Mouse (Mus musculus) frontal cortex, postnatal 25 days (tissue): ENCODE data around the gene Adamts8.
A peak's percentile ranks its signal among the peaks of the same experiment; 100 is the strongest.

Source experiments
- DNase-seq, 2 experiments: peaks; one replicate each; pipeline ENCODE4 v3.0.0; 2022; ENCODE audit warnings: low spot score in 2 of 2

The Adamts8 gene

GRCm38 (mm10) chr9:30942512-30943313, at the start of gene Adamts8:
Gene Adamts8 (plus strand): TSS chr9:30942562.
- DNase-seq, result peak in 1 of 2 experiments; percentile 19

DNA sequence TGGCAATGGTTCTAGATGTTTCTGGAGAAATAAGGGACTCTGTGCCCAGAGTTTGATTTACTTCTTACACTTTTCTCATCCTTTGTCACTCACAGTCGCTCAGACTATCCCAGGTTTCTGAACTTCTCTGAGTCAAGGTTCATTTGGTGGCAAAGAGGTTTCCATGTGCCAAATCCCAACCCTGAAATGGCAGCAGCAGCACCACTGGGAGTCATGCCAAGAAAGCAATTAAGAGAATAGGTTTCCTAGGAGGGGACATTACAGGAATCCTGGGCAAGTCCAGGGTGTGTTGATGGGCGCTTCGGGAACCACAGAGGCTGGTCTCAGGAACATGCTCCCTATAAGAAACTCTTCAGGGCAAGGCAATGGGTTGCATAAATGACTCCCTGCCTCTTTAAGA, 46.7 kb upstream of the Adamts8 start:
- no peak for DNase-seq

DNA sequence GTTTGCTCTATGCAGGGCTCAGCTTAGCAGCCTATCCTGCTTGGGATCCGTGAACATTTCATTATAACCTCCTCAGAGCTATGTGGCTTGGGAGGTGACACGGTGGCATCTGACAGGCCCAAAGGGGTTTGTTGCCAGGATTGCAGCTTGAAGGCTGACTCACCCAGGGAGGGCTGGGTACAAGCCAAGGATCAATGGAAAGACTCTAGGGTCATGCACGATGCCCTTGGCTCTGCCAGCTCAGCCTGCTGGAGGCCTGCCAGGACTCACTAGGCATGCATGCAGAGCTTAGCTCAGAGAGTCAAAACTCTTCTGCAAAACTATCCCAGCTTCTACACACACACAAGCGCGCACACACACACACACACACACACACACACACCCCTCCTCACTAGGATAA, 45.6 kb upstream of the Adamts8 start:
- DNase-seq, result no peak

- no peak for DNase-seq
Observed at GRCm38 (mm10) chr9:30897169-30897568, 45.2 kb upstream of the Adamts8 start.

GRCm38 (mm10) chr9:30902152-30902551, 40.2 kb upstream of the Adamts8 start:
- DNase-seq, result no peak

GRCm38 (mm10) chr9:30902641-30903040, 39.7 kb upstream of the Adamts8 start:
- DNase-seq, result no peak

GRCm38 (mm10) chr9:30903266-30903665, 39.1 kb upstream of the Adamts8 start:
- DNase-seq, result no peak

DNA sequence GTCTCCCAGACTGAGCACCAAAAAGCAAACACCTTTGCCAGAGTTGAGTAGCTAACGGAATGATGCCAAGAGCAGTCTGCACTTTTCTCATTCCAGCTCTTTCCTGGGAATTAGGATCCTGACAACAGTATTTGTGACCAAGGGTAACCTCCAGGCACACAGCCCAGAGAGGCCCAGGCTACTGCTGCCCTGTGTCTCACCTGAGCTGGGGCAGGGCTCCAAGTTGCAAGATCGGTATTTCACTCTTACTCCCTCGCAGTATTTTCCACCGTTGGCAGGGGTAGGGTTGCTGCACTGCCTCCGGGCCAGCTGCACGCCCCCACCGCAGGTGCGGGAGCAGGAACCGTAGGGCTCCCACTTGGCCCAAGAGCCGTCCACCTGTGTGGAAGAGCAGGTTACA, 36.5 kb upstream of the Adamts8 start:
- no peak for DNase-seq

GRCm38 (mm10) chr9:30906426-30906825, 35.9 kb upstream of the Adamts8 start:
- DNase-seq, result no peak

GRCm38 (mm10) chr9:30907677-30908295, 34.6 kb upstream of the Adamts8 start:
- no peak for DNase-seq

DNA sequence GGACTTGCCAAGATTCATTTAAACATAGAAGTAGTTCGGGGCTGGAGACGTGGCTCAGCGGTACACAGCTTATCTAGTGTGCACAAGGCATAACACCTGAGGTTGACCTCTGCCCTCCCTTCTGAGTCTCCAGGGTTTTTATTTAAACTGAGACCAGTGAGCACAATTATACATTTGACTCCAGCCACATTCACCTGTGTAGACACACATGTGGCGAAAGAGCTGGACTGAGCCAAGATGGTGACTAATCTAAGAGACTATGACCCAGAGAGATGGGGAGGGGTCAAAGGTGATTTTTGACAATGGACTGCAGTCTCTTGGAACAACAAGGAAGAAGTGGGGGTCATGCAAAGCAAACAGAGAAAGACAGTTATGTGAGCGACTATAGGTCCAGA, 34.1 kb upstream of the Adamts8 start:
- DNase-seq, result no peak

DNA sequence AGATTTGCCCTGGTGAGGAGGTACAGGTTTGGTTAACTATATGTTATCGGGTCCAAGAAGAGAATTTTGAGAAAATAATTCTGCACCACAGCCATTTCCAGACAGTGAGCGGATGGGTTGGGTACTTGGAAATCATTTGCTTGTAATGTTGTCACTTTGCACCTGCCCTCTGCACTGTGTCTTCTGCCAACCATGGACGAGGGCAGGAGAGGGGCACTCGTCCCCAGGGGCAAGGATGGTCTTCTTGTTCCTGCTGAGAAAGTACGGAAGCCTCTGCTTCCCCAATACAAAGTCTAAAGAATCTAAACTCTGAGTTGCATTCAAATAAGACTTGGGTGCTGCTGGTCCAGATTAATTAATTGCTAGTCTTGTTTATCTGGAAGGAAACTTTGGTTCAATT, 33.4 kb upstream of the Adamts8 start:
- no peak for DNase-seq

- DNase-seq, result no peak
Observed at GRCm38 (mm10) chr9:30910491-30910890, 31.9 kb upstream of the Adamts8 start.

DNA sequence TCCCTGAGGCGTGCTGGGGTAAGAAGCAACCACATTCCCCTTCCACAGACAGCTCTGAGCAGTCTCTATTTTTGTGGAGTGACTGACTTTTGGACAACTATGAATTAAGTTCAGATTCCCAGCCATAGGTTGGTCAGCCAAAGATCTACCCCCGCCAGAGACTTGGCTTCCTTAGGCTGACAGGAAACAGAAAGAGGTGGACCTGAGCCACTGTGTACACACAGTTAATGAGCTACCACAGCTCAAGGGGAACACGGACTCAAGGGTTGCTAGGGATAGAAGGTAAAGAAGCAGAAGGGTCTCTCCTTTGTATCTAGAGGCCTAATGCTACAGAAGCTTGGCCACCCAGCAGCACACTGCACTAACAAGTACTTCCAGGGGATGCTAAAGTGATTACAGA, 30.2 kb upstream of the Adamts8 start:
- no peak for DNase-seq

GRCm38 (mm10) chr9:30913429-30913828, 28.9 kb upstream of the Adamts8 start:
- DNase-seq, result no peak

DNA sequence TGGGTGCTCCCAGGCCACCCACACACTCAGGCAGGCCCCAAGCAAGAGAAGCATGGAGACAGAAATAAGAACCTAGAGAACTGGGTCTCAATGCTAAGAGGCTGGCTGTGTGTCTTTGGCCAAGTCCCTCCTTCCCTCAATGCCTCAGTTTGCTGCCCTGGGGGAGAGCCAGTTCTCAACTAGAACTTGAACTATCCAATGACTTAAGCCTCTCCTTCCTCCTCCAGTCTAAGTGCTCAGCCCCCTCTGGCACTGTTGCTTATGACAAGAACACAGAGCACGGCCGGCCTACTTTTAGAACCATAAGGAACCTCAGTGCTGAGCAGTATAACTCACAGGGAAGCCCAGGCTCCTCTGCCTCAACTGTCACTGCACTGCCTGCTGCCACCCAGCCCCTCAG, 28.1 kb upstream of the Adamts8 start:
- no peak for DNase-seq

GRCm38 (mm10) chr9:30916266-30916968, 25.9 kb upstream of the Adamts8 start:
- no peak for DNase-seq

GRCm38 (mm10) chr9:30918466-30919356, 23.7 kb upstream of the Adamts8 start:
- DNase-seq, result no peak

- no peak for DNase-seq
Observed at GRCm38 (mm10) chr9:30919686-30920085, 22.7 kb upstream of the Adamts8 start.

DNA sequence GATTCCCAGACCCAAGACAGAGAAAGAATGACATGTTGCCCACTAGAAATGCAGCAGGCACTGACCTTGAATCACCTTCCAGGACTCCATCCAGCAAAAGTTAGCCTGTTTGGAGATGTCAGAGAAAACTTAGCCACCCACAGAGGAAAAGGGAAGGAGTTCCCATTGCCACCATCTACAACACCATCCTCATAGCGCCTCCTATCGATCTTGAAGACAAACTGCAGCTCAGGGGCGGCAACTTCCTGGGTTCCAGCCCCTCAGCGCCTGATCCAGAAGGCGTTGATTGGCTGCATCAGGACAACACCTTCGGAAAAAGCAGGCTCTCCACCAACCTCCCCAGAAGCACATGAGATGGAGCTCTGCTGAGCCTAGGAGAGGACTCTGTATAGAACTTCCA, 21.6 kb upstream of the Adamts8 start:
- DNase-seq, result no peak

DNA sequence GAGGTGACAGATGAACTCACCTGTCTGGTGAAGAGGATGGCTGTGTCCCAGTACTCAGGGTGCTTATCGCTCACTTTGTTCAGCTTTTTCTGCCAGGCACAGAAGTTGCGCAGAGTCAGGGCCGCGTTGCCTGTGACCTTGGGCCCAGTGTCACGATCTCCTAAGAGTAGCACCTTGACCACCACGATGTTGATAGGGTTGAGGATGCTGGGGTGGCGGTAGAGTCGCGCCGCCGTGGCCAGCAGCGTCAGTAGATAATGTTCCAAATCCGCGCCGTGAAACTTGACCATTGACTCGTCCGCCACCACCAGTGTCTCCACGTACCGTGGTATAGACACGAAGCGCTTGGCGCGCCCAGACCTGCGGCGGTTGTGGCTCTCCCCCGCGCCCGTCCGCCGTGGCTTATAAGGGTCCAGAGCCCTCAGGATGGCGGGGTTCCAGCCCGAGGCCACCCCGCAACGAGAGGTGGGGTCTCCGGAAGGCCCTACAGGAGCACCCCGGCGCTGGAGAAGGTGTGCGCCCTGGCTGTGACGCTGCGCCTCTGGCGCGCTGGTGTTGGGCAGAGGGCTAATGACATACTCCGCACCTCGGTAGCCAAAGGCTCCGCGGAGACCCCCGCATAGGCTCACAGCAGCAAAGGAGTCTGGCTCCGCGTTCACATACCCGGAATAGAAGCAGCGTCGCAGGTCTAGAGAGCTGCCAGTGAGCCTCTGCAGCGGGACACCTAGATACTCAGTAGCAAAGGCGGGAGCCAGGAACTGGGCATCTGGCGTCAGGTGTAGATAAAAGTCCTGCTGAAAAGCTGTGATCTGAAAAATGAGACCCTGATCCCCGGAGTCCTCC, 20.9 kb upstream of the Adamts8 start:
- DNase-seq, result no peak
